Mouse (Mus musculus) embryonic stem cell, embryonic (primary cell): ENCODE data around the gene Gsg1l.

ENCODE experiments used
- CTCF ChIA-PET, 4 experiments: fragments of 300-600 bp in 2 of 4; fragments of 350-600 bp in 2 of 4; sonication (Branson Sonifier 250); formaldehyde crosslinking; loops; one replicate each; lab custom pipeline; 2022; ENCODE audit warnings: inconsistent platforms in 2 of 4; lab: Charles Lee
- POLR2A ChIA-PET, 4 experiments: fragments of 300-600 bp in 2 of 4; fragments of 350-600 bp in 2 of 4; sonication (Branson Sonifier 250); formaldehyde crosslinking; loops; one replicate each; lab custom pipeline; 2022; ENCODE audit warnings: antibody characterized with exemption in 4 of 4, inconsistent platforms in 1 of 4; lab: Charles Lee

The Gsg1l gene

DNA sequence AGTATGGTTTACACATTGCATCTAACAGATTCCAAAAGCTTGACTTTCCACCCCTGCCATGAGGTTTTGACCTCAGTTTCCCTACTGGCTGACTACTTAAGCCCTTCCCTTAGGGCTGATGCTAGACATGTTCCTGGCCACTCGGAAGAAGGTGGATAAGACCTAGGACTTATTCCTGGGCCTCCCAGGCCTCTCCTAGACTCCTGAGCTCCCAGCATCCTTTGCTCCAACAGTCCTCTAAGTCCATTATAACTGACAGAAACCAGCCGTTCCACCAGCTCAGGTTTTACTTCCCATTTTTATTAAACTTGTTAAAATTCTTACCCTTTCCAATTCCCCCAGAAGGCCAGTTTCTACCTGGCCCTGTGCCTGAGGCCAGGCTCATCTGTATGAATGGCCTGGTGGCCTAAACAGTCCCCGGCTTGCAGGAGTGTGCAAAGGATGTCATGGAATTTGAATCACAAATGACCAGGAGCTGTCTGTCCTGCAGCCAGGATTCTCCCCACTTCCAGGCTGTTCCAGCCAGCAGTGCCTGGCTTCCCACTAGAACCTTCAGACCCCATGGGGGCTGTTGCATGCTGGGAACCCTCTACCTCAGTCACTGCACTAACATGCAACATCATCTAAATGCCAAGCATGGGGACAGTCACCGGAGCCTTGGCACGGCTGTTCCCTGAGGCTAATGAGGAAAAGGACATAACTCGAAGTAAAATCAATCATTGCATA lies 139.7 kb downstream of the Gsg1l start:
- ChIA-PET CTCF (interaction anchor here in 1 of 4 experiments (0.9 kb wide), 1 partner anchor 12 kb away, joined by 3 read pairs; no protein-coding TSS in a partner anchor), POLR2A (interaction anchor here in 2 of 4 experiments (0.9 to 1.8 kb wide), 3 partner anchors 11 to 69 kb away, joined by 3 read pairs; no protein-coding TSS in a partner anchor)

DNA sequence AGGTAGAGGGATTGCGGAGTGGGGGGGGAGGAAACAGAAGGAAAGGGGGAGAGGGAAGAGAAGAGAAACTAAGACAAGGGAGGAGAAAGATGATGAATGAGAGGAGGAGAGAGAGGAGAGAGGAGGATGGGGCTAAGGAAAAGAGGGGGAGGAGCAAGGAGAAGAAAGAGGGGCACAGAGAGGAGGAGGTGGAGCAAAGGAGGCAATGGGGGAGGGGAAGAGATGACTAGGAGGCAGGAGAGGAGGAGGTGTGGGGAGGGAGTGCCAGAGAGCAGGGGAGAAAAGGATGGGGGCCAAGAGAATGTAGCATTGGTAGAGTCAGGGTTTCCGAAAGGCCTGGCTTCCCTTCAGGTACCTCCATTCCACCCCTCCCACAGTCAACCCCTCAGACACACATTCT lies 147.9 kb downstream of the Gsg1l start:
- POLR2A ChIA-PET: interaction anchor here in 1 of 4 experiments (0.9 to 1.0 kb wide), 2 partner anchors 15 to 51 kb away, joined by 3 to 5 read pairs; no protein-coding TSS in a partner anchor

DNA sequence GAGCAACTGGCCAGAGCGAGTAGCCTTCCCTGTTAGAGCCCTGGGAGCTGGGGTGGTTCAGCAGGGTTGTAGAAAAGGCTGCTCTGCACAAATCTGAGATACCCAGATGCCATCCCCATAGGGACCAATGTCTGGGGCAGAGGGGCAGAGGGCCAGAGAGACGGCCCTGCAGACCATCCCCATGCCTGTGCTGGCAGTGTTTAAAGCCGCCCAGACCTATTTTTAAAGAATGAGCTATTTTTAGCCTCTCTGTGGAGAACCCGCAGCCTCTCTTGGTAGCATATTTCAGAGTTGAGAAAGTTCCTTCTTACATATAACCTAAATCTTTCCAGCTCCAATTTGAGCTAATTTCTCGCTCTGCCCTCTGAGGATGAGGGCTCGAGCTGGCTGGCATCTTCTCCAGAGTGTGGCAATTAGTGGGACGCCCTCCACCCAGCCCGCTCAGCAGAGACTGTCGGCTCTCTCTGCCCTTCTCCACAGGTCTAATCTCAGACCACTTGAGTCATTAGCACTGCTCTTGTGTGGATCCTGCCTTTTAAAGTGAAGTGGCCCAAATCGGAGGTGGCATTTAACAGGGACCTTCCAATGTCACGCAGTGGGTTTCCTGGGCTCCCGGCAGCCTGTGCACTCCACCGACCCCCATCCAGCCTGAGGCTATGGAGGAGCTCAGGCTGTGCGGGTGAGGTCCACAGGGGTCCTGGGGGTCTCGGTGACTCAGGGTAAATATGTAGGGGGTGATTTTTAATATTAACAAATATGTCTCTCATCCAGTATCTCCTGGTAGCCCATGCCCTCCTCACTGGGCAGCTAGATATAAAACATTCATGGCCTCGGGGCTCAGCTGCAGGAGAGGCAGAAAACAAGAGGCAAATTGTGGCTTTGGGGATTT lies 148.6 kb downstream of the Gsg1l start:
- ChIA-PET CTCF (interaction anchor here in 1 of 4 experiments (0.6 kb wide), 1 partner anchor 416 kb away, joined by 3 read pairs; no protein-coding TSS in a partner anchor), POLR2A (interaction anchor here in 2 of 4 experiments (0.9 to 1.0 kb wide), 3 partner anchors 16 to 61 kb away, joined by 3 to 5 read pairs (median 3); no protein-coding TSS in a partner anchor)

More for the DNA sequence above, 147.9 kb downstream of the Gsg1l start:
- CTCF ChIA-PET: interaction anchor here in 1 of 4 experiments (0.6 kb wide), 1 partner anchor 417 kb away, joined by 3 read pairs; no protein-coding TSS in a partner anchor

DNA sequence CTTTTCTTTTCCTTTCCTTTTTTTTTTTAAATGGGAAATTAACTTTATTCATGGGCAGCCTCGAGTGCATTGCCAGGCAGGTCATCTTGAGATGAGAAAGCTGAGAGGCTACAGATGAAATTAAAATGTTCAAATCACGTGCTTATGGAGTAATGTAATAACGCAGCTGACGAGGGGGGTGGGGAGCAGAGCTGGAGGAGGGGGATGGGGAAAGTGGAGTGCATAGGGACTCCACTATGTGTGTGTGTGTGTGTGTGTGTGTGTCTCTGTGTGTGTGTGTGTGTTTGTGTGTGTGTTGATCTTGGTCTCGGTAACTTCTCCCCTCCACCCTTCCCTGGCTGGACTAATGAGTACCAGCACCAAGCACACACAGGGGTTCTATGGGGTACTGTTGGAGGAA lies 150.6 kb downstream of the Gsg1l start:
- ChIA-PET CTCF (no interaction called here), POLR2A (interaction anchor here in 1 of 4 experiments (1.2 kb wide), 1 partner anchor 9 kb away, joined by 3 read pairs; no protein-coding TSS in a partner anchor)

DNA sequence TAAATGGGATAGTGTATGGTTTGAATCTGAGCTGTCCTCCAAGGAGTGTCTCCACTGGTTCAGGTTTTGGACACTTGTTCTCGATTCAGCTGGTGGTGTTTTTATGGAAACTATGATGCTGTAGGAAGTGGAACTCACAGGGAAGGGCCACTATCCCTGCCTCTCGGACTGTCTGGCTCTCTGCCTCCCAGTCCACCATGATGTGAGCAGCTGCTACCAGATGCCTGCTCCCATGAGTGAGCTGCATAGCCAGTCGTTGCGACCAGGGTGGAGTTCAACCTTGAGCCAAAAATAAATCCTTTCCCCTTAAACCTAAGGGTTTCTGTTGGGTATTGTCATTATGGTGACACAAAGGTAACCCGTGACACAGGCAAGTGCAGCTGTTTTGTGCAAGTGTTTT lies 158.2 kb downstream of the Gsg1l start:
- ChIA-PET CTCF (no interaction called here), POLR2A (interaction anchor here in 2 of 4 experiments (0.6 to 1.4 kb wide), 2 partner anchors 52 to 57 kb away, joined by 3 read pairs; no protein-coding TSS in a partner anchor)

DNA sequence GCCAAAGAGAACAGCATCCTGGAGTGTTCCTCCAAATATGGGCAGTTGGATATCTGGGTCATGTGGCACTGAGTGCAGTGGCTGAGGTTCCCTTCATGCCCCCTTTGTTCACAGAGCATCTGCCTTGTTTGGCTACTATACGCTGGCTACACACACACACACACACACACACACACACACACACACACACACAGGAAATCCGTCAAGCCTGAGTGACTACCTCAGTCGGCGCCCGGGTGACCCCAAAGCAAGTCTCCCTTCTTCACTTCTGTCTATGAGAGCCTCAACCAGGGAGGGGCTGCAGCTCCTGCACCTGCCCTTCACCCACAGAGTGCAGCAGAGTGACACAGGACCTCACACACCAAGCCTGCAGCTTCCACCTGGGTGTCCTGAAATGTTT lies 161.4 kb downstream of the Gsg1l start:
- ChIA-PET CTCF (no interaction called here), POLR2A (interaction anchor here in 2 of 4 experiments (0.6 to 0.8 kb wide), 2 partner anchors 9 to 655 kb away, joined by 3 to 4 read pairs; no protein-coding TSS in a partner anchor)

GRCm38 (mm10) chr7:125900386-125901161 lies 181.6 kb downstream of the Gsg1l start:
- CTCF ChIA-PET: interaction anchor here in 2 of 4 experiments (0.6 kb wide), 3 partner anchors 117 to 183 kb away, joined by 3 to 5 read pairs (median 5); no protein-coding TSS in a partner anchor
- POLR2A ChIA-PET: interaction anchor here in 2 of 4 experiments (0.6 to 1.7 kb wide), 3 partner anchors 11 to 1602 kb away, joined by 3 to 4 read pairs (median 3); no protein-coding TSS in a partner anchor

GRCm38 (mm10) chr7:125899916-125900315 lies 182.3 kb downstream of the Gsg1l start:
- POLR2A ChIA-PET: interaction anchor here in 2 of 4 experiments (0.6 to 1.7 kb wide), 4 partner anchors 12 to 1603 kb away, joined by 3 to 5 read pairs (median 4); no protein-coding TSS in a partner anchor
- CTCF ChIA-PET: interaction anchor here in 2 of 4 experiments (0.6 kb wide), 3 partner anchors 116 to 184 kb away, joined by 3 to 5 read pairs (median 5); no protein-coding TSS in a partner anchor

DNA sequence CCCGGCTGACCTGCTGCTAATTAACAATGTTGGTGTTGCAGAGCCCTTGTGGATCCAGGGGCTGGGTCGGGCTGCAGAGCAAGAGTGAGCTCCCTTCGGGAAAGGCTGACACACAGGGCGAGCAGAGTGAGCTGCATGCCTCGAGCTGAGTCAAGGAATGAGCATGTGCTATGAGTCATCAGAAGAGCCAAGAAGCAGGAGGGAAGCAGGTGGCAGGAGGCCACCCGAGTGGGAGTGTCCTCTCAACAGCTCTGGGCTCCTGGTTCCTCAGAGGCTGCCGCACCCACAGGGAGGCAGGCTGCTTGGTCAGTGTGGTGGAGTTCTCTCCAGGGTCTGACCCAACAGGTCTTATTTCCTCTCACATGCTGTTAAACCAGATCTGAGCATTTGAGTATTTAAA lies 183.2 kb downstream of the Gsg1l start:
- ChIA-PET POLR2A (interaction anchor here in 1 of 4 experiments (1.7 kb wide), 1 partner anchor 27 kb away, joined by 5 read pairs; no protein-coding TSS in a partner anchor), CTCF (no interaction called here)

DNA sequence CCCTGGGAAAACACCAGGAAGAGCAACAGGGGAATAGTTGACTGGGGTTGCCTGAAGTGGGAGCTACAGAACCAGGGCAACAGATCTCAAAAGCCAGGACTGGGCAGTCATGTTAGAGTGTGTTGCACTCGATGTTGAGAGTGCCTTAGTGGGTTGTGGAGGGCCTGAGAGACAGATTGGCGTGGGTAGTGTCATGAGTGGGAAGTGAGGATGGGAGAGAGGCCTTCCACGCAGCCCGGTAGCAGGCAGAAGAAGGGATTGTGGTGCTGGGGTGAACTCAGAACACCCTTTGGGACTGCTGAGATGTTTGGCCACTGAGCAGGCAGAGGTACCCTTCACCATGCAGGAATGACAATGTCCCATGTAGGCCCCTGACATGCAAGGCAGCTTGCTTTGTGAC lies 185.2 kb downstream of the Gsg1l start:
- ChIA-PET CTCF (no interaction called here), POLR2A (no interaction called here)

DNA sequence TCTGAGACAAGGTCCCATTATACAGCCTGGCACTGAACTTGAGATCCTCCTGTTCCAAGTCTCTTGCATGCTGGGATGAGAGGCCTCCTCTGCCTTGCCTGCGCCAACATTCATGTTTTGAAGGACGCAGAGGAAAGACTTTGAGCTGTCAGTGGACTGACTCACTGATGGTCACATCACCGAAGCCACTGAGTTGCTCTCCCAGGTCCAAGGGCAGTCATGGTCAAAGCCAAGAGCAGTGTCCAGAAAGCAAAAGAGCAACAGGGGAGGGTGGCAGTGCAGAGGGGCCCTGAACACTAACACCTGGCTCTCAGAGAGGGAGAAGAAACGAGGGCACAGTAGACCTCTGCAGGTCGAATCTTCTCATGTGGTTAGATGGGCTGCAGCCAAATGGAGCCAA lies 188.6 kb downstream of the Gsg1l start:
- POLR2A ChIA-PET: no interaction called here
- CTCF ChIA-PET: no interaction called here

- POLR2A ChIA-PET: interaction anchor here in 1 of 4 experiments (1.1 kb wide), 1 partner anchor 15 kb away, joined by 3 read pairs; no protein-coding TSS in a partner anchor
- CTCF ChIA-PET: interaction anchor here in 2 of 4 experiments (0.7 to 0.8 kb wide), 2 partner anchors 154 to 173 kb away, joined by 3 read pairs; no protein-coding TSS in a partner anchor
Observed at GRCm38 (mm10) chr7:125888373-125888772, 193.8 kb downstream of the Gsg1l start.

- ChIA-PET POLR2A (interaction anchor here in 1 of 4 experiments (1.1 kb wide), 1 partner anchor 14 kb away, joined by 3 read pairs; no protein-coding TSS in a partner anchor), CTCF (interaction anchor here in 2 of 4 experiments (0.7 to 0.8 kb wide), 2 partner anchors 155 to 173 kb away, joined by 3 read pairs; no protein-coding TSS in a partner anchor)
Observed at GRCm38 (mm10) chr7:125887761-125888160, 194.4 kb downstream of the Gsg1l start.

DNA sequence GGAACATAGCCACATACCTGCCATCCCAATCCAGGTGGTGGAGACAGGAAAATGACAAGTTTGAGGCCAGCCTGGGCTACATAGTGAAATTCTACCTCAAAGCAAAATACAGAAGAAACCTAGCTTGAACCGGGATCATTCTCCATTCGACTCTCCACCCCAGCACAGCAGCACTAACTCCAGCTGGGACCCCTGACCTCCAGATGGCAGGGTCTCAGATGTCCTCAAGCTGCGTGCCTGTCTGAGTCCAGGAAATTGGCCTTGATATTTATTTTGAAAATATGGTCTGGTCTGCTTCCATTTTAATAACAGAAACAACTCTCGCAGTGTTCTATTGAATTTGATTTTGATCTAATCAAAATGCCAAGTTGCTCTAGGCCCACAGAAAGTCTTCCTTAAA lies 195.1 kb downstream of the Gsg1l start:
- CTCF ChIA-PET: no interaction called here
- POLR2A ChIA-PET: interaction anchor here in 1 of 4 experiments (0.6 kb wide), 1 partner anchor 72 kb away, joined by 3 read pairs; no protein-coding TSS in a partner anchor

DNA sequence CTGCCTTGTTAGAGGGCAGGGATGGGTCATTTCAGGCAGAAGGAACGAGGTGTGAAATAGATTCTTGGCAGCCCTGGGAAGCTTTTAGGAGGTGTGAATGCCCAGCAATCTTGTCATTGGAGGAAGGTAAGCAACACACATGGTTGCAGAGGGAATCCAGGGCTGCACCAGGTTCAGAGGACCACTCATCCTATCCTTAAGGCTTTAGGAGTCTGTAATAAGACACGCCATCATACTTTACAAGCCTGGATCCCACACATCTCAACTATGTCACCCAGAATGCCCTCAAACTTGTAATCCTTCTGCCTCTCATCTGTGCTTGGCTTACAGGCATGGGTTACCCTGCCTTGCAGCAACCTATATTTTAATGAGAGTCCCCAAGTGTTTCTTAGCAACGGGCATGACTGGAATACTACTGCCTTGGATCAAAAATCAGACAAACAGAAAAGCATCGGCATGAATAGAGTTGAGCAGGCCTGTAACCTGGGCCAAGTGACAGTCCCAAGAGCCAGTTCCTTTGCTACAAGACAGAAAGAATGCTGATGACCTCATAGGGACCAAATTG lies 196.0 kb downstream of the Gsg1l start:
- ChIA-PET POLR2A (no interaction called here), CTCF (no interaction called here)

- ChIA-PET CTCF (no interaction called here), POLR2A (interaction anchor here in 1 of 4 experiments (1.0 kb wide), 1 partner anchor 51 kb away, joined by 3 read pairs; no protein-coding TSS in a partner anchor)
Observed at GRCm38 (mm10) chr7:125883232-125883631, 199.0 kb downstream of the Gsg1l start.

- ChIA-PET CTCF (interaction anchor here in 1 of 4 experiments (1.1 kb wide), 1 partner anchor 33 kb away, joined by 3 read pairs; no protein-coding TSS in a partner anchor), POLR2A (no interaction called here)
Observed at GRCm38 (mm10) chr7:125878040-125878439, 204.2 kb downstream of the Gsg1l start.
